Mouse (Mus musculus): ENCODE measurements around the gene Ttll7.

The Ttll7 gene

DNA sequence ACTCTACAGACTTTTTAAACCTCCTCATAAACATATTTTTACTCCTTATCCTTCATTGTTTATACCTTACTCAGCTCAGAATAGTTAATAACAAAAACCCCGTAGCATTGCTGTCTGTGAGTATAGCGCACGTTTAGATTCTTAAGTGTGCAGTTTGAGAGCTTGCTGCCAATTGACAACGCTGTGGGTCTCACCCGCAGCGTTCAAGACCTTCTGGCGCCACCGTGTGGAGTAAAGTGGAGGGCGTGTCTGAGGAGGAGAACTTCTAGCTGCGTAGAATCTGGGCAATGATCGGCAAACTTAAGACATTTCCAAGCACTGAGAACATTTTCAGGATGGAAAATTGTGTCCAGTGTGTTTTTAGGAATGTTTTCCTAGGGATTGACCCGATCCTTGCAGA, 62.6 kb downstream of the Ttll7 start:
- DNase-seq: peak; percentile 91

DNA sequence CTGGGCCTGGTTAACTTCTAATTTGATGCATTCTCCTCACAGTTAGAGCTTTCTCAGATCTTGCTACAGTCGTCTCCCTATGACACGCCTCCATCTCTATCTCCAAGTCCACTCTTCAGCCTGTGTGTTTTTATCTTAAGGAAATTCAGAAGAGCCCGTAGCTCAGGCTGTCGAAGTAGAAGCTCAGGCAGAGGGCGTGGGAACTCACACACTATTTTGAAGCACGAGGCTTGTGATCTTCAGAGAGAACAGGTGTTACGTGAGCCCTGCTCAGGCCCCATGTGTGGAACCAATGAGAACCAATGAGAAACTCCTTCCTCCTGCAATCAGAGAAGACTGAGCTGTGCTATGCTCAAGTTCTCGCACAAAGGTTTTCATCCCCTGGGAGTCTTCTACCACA, 65.7 kb downstream of the Ttll7 start:
- no peak for DNase-seq

DNA sequence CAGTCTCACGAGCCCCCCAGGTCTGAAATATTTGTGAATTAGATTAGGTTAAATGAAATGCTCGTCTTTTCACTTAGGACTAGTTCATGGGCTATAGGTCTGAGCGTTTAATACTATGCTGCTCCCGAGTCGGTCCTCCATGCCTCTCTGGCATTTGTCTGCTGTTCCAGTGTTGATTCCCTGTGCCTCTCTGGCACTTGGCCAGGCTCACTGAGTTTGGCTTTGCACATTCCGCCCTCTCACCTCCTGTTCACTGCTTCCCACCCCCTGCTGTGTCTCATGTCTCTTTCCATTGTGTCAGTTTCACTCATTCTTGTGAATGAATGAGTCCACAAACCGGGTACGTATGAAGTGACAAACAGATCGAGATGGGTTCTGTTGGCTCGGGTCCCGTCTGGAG, 66.2 kb downstream of the Ttll7 start:
- peak; percentile 28 for DNase-seq

DNA sequence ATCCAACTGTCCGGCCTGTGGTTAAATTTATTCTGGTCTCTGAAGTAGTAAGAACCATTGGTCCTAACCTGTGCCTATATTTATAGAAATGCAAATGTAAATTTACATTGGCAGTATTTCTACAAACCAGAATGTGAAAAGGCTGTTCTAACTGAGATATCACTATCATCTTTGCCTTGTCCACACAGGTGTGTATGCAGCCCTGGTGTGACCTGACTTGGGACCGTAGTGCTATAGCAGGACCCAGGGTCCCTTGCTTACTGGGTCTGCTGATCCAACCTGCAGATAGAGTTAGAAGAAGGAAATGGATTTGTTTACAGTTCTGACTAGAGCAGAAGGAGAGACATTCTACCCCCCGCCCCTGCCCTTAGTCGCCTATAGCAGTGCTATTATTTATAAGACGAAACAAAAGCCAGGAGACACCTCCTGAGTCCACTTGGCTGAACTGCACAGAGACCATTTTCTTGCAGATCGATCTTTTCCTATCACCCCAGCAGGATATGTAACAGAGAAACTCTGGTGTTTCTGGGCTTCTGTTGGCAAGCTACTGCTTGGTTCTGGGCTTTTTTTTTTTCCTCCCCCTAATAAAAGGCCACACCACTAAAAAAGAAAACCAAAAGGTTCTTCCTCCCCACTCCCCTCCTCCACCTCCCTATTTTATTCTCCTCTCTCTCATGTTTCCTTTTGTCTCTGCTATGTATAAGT, 75.3 kb downstream of the Ttll7 start:
- DNase-seq: no peak

DNA sequence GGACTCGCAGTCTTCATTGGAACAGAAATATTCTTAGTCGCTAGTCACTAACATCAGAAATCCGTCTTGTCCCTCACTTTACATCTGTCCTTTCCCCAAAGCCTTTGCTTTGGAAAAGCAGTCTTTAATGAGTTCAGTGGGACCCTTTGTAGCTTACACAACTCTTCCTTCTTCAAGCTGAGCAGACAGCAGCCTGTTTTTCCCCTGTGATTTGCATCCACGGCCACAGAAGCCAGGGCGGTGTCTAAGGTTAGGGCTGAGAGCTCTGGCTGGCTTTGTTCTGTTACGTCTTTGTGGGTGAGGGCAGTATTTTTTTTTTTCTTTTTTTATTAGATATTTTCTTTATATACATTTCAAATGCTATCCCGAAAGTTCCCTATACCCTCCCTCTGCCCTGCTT, 76.0 kb downstream of the Ttll7 start:
- DNase-seq: no peak

DNA sequence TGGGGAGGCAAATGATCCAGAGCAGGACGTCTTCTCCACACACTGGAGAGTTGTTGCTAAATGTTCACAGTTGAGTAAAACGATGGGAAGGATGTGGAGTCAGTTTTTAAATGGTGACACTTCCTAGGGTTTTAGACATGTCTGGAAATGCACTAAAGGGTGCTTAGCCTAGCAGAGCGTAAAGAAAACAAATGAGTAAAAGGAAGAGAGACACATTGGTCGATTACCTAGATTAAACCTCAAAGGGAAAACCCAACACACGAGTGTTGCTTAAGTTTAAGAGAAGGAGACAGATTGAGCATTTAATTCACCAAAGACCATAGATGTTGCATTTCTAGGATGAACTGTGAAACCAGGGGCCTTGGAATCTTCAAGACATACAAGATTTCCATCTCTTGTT, 76.8 kb downstream of the Ttll7 start:
- DNase-seq: no peak

DNA sequence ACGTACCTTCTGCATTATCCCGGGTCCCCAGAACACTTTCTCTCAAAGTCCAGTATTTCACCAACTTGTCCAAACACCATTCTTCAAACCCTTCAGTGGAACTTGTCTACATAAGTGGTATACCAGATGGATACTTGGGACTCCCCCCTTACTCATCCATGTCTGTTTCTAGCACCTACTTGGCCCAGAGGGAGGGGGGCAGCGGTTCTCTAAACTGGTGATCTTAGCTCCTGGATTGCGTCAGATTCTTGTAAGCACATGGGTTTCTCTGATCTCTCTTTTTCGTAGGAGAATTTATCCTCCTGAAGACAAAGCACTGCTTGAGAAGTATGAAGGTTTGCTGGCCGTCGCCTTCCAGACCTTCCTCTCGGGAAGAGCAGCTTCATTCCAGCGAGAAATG, 79.0 kb downstream of the Ttll7 start:
- no peak for DNase-seq

DNA sequence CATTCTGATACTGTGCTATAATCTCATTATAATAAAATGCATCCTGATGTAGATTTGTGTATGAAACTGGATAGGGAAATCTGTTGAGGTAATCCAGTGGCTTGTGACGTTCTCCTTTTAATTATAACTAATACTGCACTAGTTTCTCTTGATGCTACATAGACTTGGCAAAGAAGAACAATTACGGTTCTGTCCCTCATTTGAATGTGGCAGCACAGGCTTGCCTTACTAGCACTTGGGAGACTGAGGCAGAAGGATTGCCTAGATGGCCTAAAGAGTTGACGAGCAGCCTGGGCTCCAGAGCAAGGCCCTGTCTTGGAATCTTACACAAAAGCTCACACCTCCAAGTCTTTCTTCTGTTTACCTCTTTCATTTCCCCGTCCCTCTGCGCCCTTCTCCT, 80.3 kb downstream of the Ttll7 start:
- DNase-seq: no peak

DNA sequence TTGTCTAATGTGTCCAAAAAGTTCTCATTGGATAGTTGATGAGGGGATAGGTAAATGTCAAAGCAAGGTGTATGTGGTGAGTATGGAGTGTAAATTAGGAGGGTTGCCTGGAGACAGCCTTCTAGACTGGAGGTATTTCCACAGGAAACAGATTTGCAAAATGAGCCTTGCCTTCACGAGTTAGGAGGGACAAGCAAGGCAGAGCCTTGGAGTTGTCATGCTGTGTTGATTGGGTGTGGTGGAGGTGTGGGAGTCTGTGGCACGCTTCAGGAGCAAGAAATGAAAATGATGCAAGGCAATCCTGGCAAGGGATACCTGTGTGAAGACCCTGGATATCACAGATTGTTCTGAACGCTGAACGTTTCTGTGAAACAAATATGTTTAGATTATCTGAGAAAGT, 84.7 kb downstream of the Ttll7 start:
- DNase-seq: no peak

DNA sequence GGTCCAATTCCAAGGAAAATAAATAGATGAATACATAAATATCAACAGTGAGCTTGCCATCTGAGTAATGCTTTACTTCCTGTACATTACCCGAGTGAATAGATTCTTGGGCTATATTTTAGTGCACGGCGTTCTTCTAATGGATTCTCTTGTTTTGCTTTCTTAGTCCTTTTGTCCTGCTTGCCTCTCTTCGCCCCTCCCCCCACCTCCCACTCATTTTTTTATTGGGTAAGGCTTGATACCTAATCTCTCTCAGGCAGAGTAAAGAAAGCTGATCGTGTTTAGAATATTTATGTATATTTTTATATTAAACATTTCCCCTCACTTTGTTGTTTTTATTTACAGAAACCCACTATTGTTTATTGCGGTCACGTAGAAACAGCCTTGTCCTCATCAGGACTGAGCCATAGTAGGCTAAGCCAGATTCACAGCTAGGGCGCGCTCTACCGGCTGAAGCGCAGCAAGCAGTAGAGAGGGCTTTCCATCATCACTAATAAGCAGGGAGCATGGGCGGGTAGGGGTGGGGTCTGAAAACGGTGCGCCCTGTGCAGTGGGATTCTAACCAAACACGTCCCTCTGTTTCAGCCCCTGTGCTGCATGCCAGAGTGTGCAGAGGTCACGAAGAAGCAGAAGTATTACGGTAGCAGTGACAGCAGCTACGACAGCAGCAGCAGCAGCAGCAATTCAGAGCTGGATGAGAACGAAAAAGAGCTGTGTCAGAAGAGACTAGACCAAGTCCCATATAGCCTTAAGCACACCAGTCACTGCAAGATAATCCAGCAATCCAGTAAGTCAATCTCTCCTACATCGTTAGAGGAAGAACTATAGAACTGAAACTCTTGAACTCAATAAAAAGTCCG, 87.5 kb downstream of the Ttll7 start:
- DNase-seq: peak; percentile 22

DNA sequence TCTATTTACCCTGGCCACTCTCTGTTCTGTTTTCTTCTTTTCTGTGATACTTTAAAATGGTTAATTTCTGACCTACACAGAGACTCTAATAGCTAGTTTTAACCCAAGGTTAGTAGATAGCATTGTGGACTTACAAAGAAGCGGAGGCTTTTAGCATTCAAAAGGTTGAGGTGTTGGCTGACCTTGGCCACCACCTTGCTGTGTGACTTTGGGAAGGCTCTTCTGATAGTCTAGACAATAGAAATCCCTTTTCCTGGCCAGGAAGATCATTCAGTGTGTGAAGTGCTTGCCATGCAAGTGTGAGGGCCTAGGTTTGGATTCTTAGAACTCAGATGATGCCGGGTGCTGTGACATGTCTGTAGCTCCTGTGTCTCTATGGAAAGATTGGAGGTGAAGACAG, 90.9 kb downstream of the Ttll7 start:
- DNase-seq: no peak

DNA sequence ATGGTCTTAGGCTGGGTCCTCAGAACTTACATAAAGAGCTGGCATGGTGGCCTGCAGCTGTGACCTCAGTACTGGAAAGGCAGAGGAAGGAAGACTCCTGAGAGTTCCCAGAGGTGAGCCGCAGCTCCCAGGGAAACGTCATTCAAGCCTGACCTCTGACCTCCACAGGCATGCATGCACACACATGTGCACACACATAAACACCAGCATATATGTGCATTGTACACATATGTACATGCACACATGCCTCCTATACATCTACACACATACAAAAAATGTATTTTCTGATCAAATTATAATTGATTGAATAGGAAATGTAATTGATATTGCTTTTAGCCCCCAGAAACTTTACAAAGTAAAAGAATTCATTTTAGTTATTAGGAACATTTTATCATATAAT, 93.2 kb downstream of the Ttll7 start:
- DNase-seq: peak; percentile 6

DNA sequence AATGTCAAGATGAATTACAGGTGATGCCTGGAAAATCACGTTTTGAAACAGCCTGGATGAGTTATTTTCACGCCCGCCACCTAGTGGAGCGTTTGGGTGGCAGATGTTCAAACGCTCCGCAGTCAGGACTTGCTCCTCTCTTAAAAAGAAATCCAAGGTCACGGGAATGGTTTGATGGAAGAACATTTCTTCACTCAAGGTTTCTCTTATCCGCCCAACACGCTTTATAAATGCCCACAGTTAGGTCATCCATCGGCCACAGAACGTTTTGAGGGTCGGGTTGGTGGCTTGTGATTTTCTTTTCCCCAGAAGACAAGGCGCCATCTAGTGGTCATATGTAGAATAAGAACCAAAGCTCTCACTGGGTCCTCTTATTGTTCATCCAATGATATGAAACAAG, 93.7 kb downstream of the Ttll7 start:
- DNase-seq: peak; percentile 75

DNA sequence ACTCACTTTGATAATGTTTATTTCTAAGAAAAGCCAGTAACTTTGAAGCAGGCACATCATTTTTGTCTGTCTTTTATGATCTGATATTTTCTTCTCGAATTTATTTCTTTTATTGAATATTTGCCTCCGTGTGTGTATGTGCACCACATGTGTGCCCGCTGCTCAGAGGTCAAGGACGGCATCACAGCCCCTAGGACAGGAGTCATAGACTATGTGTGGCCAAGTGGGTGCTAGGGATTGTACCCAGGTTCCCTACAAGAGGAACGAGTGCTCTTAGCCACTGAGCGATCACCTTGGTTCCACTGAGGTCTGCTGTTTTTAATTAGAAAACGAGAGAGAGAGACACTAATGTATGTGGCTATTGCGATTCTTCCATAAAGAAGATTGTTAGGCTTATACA, 94.5 kb downstream of the Ttll7 start:
- no peak for DNase-seq

DNA sequence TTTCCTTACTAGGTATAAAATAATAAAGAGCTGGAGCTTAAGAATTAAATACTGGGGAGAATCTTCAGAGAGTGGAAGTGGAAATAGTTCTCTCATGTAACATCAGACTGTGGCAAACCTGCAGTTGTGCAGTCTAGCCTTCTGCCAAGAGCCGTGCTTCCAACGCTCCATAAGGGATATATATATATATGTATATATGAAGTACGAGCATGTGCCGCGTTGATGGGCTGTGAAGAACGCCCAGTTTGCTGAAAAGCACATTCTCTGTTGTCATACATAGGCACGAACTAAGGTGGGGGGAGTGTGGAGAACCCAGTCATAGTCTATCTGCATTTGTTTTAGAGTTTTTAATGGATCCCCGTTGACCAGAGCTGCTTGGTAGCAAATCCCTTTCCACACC, 104.6 kb downstream of the Ttll7 start:
- no peak for DNase-seq

DNA sequence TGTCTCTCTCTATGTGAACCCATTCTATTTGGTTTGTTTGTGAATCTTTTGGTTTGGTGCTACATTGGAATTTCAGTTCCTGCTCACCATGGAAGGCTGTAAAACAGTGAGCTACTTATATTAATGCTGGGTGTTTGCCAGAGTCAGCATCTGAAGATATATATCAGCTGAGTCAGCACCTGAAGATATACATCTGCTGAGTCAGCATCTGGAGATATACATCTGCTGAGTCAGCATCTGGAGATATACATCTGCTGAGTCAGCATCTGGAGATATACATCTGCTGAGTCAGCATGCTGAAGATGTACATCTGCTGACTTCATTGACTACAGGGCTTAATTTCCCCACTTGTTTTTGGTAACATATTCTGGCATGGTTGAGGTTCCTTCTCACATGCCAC, 110.7 kb downstream of the Ttll7 start:
- no peak for DNase-seq

DNA sequence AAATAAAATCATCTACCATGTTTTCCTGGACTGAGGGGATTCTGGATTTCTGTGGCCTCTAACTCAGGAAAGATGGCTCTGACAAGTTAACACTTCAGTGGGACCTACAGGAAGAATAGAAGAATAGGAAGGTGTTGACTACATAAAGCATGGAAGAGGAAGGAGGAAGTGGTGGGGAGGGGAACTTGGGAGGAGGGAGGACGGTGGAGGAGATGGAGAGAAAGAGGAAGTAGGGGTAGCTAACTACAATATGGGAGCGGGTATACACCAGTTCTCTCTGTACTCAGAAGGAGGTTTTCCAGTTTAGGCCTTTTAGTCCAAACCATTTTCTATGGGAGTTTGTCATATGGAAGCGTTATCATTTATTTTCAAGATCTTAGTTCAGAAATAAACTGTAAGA, 112.2 kb downstream of the Ttll7 start:
- DNase-seq: no peak

DNA sequence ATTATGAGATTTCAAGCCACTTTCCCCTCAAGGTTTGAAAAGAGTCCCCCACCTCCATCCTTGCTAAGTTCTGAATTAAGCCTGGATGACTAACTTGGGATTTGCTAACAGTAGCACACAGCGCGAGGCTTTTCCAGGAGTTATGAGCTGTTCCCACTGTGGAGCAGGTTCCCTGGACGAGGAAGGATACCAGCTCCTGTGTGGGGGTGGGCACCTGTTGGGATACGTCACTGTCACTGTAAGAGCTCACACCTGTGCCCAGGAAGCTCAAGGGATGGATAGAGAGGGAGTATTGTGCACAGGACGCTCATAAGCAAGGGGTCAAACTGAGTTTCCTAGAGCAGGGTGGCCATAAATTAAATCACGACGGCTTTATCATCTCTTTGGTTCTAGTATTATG, 115.1 kb downstream of the Ttll7 start:
- DNase-seq: no peak

DNA sequence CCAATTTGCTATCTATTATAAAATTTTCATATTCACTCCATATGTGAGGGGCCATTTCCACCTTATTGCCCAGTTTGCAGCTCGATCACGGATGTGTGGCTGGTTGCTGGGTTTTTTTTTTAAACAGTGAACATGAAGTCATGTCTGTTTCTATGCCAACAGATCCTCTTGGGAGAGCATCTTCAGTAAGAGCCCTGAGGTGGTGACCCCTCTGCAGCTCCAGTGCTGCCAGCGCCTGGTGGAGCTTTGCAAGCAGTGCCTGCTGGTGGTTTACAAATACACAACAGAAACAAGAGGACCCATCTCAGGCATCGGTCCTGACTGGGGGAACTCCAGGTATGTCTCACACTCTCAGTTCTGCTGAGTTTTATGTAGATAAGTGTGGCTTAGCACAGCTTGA, 115.7 kb downstream of the Ttll7 start:
- DNase-seq: no peak

DNA sequence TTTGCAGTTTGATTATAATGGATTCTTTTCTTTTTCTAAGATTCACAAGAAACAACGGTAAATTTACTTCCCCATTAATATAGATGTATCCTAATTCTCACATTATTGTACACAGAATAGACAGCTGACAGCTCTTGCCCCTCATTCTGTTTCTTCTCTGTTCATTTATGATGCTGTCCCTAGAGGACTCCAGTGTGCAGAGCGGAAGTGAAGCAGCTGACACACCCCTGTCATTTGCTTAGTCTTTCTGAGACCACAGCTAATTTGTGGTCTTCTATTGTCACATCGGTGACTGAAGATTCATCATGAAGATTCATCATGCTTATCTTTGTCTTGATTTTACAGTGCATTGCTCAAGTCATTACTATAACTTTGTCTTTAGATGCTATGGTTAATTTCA, 126.1 kb downstream of the Ttll7 start:
- no peak for DNase-seq

DNA sequence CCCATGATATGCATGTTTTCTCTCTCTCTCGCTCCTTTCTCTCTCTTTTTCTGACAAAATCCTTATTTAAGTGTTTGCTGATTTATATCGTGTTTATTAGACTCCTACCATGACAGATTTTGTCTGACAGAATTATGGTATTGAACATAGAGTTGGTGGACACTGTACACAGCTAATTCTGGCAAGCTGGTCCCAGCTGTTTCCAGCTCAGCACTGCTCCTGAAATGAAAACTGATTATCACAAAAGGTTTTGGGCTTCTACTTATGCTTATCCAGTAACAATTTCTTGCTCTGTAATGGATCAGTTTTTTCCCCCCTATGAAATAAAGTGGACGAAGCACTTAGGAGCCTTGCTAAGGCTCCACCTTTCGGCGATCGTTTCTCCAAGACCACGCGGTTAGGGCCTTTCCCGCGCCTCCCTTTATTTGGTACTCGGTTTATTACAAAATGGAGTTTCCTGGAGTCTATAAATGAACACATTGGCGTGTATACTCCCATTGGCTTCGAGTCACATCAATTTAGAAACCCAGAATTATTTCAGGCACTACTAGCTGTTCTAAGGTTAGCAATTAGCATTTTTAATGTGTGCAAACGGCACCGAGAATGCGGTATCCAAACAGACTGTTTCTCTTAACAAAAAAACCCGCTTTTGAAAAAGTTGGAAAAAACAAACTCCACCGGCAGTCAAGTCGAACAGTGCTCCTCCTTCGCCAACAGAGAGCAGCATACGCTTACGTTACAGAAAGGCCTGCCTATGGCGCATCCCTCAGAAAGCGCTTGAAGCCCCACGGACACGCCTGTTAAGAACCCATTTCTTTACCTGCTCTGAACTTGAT, 141.9 kb downstream of the Ttll7 start:
- peak; percentile 60 for DNase-seq

DNA sequence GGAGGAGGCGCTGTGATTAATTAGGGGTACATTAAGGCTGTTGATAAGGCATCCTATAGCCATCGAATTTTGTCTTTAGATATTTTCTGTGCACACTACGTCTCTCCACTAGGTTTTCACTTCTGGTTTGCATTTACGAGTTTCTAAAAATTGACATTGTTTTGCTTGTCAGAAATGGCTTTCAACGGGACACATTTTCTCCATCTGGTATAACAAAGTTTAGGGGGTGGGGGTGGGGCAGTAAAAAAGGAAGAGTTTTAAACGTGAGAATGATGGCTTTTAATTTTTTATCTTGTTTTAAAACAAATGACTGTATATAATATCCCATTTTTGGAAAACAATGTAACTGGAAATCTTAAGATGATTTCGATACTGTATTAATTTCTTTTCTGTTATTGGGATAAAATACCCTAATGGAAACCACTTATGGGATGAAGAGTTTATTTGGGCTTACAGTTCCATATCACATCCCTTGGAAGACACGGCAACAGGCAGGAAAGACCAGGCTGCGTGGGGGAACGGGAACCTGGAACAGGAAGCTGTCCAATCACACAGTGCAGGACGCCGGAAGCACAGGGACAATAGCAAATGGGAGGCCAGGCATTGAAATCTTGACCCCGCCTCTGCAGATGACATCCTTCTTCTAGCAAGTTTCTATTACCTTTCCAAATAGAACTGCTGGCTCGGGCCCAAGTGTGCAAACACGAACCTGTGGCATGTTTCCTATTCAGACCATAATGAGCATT, 142.7 kb downstream of the Ttll7 start:
- DNase-seq: peak; percentile 7

DNA sequence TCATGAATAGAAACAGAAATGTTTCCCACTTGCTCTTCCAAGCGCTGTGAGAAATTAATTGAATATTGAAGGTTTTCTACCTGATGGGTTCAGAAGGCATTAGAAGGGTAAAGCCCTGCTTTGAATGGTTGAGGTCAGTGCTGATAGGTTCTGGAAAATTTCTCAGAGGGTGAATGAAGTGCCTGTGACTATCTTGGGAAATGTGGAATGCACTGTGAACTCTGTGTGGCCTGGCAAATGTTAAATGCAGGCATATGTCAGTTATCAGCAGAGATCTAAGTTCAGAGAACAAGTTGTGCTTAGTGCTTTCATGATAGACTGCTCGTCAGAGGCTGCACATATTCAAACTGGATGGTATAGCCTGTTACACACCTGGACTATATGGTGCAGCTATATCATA, 147.0 kb downstream of the Ttll7 start:
- DNase-seq: no peak

Data from kidney, postnatal 10 days (tissue).